Mouse (Mus musculus): ENCODE results near the gene Cntn5. TPM values are rescaled to one million over a fixed set of nuclear protein-coding genes. Genes with fewer than 3 reads are reported as not detected.

Cntn5 gene
- total RNA-seq, 2 experiments from 2014 or later = 20.8 to 21.4 TPM

DNA sequence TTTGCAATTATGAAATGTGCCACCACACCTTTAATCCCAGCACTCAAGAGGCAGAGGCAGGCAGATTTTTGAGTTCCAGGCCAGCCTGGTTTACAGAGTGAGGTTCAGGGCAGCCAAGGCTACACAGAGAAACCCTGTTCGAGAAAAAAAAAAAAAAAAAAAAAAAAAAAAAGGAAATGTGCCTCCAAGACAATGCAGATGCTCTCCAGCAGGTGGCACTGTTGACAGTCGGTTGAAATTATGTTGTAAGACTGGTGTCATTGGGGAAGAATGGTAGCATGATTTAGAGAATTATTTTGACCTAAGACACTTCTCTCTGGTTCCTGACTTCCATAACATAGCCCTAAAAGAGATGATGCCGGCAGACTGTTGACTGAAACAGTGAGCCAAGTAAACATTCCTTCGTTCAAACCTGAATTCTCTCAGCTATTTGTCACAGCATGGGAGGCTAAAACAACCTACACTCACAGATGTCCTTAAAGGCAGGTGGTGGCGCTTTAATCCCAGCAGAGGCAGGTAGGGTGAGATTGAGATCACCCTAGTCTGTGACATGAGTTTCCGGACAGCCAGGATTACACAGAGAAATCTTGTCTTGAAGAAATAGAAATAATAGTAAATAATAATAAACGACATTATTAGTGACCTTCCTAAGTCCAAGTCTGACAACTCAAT is 579.7 kb downstream of the Cntn5 start:
- DNase-seq (ENCODE audit: low spot score in 2 of 2) = peak; percentile 15 to 54
- intact Hi-C loops (cut with DNase I) = loop anchor here (5.0 kb wide), 1 partner anchor 582 kb away; no protein-coding TSS in a partner anchor

GRCm38 (mm10) chr9:10269342-10269741 is 635.2 kb downstream of the Cntn5 start:
- intact Hi-C loops (cut with DNase I) = no loop called here
- peak; percentile 19 to 86 for DNase-seq (ENCODE audit: low spot score in 2 of 2)

GRCm38 (mm10) chr9:10268836-10269235 is 635.7 kb downstream of the Cntn5 start:
- DNase-seq (ENCODE audit: low spot score in 2 of 2) = no peak
- intact Hi-C loops (cut with DNase I) = no loop called here

- intact Hi-C loops (cut with DNase I) = no loop called here
Measured at GRCm38 (mm10) chr9:10265616-10266015, 639.0 kb downstream of the Cntn5 start.

GRCm38 (mm10) chr9:10233364-10233763 is 671.2 kb downstream of the Cntn5 start:
- DNase-seq (ENCODE audit: low spot score in 2 of 2) = no peak
- intact Hi-C loops (cut with DNase I) = no loop called here

More at GRCm38 (mm10) chr9:10265616-10266015, 639.0 kb downstream of the Cntn5 start:
- no peak for DNase-seq (ENCODE audit: low spot score in 2 of 2)

- intact Hi-C loops (cut with DNase I) = no loop called here
- no peak for DNase-seq (ENCODE audit: low spot score in 2 of 2)
Measured at GRCm38 (mm10) chr9:10232066-10232465, 672.5 kb downstream of the Cntn5 start.

- intact Hi-C loops (cut with DNase I) = no loop called here
- DNase-seq (ENCODE audit: low spot score in 2 of 2) = no peak
Measured at GRCm38 (mm10) chr9:10230973-10231372, 673.6 kb downstream of the Cntn5 start.

DNA sequence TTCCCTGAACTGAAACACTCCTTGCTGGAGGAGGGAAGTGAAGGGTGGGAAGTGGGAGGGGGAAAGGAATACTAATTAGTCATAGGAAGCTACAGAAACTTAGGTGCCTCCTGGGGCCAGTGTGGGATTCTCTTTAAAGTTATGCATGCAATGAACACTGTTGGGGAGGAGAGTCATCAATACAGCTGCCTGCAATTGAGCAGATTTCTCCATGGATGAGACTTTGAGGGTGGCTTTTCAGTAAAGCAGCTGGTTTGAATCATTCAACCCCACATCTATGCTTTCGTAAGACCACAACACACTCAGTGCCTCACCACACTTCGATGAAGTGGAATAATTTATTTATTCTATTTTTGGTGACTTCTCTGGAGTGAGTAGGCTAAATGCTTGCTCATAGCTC is 674.9 kb downstream of the Cntn5 start:
- intact Hi-C loops (cut with DNase I) = no loop called here
- peak; percentile 12 to 73 for DNase-seq (ENCODE audit: low spot score in 2 of 2)

DNA sequence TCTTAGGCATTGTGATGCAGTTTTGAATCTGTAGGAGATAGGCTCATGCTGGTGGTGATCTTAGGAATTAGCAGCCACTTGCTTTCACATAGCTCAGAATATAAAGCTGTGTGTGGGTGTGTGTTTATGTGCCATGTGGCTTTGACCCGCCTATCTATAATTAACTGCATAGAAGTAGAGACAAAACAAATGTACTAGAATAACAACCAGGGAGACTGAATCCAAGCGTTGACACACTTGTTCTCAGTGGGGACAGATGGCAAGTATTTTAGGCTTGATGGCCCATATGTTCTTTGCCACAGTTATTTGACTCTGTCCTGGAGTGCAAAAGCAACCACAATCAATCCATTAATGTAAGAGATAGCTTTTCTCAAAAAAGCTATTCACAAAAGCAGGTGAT is 678.6 kb downstream of the Cntn5 start:
- intact Hi-C loops (cut with DNase I) = no loop called here
- peak; percentile 27 to 76 for DNase-seq (ENCODE audit: low spot score in 2 of 2)

DNA sequence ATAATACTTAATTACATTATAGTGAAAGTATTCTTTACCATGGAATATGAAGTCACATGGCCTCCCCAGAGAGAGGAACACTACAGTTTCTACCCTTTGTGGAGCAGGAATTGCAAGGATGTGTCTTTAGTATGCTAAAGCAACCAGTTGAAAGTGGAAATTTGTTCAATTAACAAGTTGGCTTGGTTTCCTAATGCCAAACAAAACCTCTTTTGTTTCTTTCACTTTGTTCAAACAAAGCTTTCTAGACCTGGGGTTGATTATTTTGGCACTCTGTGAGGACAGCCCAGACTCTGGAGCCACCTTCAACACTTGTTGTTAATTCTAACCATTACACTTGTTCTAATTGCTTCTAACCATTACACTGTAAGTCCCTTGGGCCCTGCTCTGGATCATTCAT is 718.5 kb downstream of the Cntn5 start:
- DNase-seq (ENCODE audit: low spot score in 2 of 2) = no peak
- intact Hi-C loops (cut with DNase I) = no loop called here

- DNase-seq (ENCODE audit: low spot score in 2 of 2) = no peak
- intact Hi-C loops (cut with DNase I) = no loop called here
Measured at GRCm38 (mm10) chr9:10170526-10170925, 734.0 kb downstream of the Cntn5 start.

DNA sequence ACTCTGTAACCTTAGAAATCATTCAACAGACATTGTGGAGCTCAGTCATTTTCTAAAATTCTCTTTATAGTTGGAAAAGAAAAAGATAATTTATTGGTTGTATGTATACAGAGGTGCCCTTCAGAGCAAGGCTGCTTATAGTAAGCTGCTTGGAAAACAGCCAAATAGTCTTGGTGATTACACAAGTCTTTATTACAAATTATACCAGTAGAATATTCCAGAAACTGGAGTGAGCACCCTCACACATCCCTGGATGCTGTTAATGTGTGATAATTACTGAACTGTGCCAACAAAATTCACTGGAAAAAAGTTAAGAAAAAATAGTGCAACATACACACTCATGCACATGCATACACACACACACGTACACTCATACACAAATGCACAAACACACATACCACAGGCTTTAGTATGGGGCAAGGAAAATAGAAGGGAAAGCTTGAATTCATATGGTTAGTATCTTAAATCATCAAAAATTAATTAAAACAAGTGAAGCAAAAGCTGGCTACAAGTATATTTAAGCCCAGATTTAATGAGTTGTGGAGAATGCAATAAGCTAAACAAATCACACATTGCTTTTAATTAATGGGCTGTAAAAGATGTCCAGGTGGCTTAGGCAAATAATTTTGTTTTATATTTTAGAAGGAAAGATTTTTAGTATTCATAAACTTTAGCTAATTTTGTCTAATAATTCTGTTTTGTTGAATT is 783.1 kb downstream of the Cntn5 start:
- intact Hi-C loops (cut with DNase I) = no loop called here
- DNase-seq (ENCODE audit: low spot score in 2 of 2) = no peak

DNA sequence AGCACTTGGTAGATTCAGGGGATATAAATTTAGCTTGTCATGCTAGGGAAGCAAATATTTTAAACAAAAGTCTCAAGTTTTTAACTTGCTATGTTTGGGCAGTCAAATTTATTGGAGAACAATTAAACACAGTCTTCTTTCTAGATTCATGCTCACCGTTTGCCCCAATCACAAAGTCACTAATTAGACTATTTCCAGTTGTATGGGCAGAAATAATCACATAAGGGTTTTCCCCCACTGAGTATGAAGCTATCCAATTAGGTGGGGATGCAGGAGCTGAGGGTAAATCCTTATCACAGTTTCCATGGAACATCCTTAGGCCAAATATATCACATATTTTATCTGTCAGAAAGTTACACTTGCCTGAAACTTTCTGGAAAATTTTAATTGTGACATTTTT is 788.0 kb downstream of the Cntn5 start:
- intact Hi-C loops (cut with DNase I) = no loop called here
- no peak for DNase-seq (ENCODE audit: low spot score in 2 of 2)

- intact Hi-C loops (cut with DNase I) = loop anchor here (10.0 kb wide), 1 partner anchor 1536 kb away; no protein-coding TSS in a partner anchor
- no peak for DNase-seq (ENCODE audit: low spot score in 2 of 2)
Measured at GRCm38 (mm10) chr9:10109156-10109555, 795.4 kb downstream of the Cntn5 start.

GRCm38 (mm10) chr9:10107861-10108260 is 796.7 kb downstream of the Cntn5 start:
- intact Hi-C loops (cut with DNase I) = loop anchor here (10.0 kb wide), 1 partner anchor 1537 kb away; no protein-coding TSS in a partner anchor
- DNase-seq (ENCODE audit: low spot score in 2 of 2) = no peak

DNA sequence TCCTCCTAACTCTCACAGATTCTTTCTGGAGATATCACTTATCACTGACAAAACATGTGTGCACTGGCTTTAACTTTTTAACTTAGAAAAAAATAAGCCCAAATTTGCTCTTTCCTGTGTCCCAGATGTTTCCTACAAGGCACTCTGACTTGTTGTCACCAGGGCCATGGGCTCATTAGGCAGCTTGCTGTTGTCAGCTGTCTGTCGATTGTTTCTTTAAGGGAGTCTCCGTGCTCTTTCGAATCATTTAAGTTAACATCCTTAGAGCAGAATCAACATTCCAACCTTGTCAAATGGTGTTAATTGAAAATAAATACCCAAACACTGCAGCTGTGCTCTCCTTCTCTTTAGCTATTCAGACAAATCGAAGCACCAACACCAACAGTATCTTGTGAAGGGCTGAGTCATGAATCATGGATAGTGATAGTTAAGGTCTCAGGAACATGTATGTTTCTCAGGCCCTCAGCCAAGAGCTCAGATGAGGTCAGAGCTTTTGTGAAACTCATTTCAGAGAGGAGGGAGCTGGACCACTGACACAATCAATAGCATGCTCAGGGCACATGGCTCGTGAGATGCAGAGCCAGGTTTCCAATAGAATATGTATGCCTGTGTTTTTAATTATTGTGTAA is 802.6 kb downstream of the Cntn5 start:
- no peak for DNase-seq (ENCODE audit: low spot score in 2 of 2)
- intact Hi-C loops (cut with DNase I) = loop anchor here (10.0 kb wide), 1 partner anchor 1543 kb away; no protein-coding TSS in a partner anchor

DNA sequence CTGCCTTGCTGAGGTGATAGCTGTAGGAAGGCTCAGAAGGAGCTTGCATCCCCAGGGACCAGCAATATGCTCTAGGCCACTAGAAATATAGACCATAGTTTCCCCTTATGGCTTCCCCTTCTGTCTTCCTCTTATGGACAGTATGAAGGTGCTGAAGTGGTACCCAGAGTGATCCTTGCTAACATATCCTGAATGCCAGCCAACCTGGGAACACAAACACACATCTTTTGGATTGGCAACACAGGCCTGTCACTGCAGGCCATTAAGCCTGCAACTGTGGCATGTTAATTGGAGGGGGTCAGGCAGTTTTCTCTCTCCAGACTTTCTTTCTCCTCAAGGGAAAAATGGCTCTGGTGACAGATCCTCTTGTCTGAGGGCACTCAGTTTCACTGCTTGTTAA is 828.3 kb downstream of the Cntn5 start:
- intact Hi-C loops (cut with DNase I) = no loop called here
- DNase-seq (ENCODE audit: low spot score in 2 of 2) = no peak

DNA sequence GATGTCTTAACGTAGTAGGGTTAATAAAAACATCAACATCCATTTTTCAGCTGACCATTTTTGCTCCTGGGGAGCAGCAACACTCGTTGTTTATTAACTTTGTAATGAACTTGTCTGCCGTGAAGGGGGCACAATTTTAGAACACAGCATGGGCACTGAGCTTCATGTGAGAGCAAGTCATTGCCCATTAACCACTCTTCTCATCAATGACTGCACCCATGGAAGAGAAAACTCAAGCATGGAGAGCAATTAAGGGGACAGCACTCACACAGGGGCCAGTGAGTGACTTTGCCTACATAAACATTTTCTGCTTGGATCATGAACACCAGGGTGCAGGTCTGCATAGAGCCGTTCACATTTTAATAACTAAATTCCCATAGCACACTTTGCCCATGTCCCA is 831.2 kb downstream of the Cntn5 start:
- intact Hi-C loops (cut with DNase I) = no loop called here

GRCm38 (mm10) chr9:10072860-10073259 is 831.7 kb downstream of the Cntn5 start:
- intact Hi-C loops (cut with DNase I) = no loop called here
- no peak for DNase-seq (ENCODE audit: low spot score in 2 of 2)

More for the DNA sequence above, 831.2 kb downstream of the Cntn5 start:
- DNase-seq (ENCODE audit: low spot score in 2 of 2) = no peak

DNA sequence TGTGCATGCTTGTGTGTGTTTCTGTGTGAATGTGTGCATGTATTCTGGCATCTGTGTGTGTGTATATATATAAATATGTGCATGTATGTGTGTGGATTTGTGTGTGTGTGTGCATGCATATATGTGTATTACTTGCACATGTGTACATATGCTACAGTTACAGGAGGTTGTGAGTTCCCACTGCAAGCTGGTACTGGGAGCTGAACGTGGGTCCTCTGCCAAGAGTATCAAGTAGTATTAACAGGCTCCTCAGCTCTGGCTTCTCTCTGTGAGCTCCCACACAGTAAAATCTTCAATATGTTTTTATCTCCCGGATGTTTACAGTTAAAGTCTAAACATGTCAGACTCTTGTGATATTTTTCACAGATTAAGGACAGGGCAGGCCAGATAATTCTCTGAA is 833.3 kb downstream of the Cntn5 start:
- DNase-seq (ENCODE audit: low spot score in 2 of 2) = no peak
- intact Hi-C loops (cut with DNase I) = no loop called here

All from left cerebral cortex, postnatal 25 days (tissue).